Mouse (Mus musculus) liver, embryonic 14.5 days (tissue): ENCODE data around the gene Lmntd1. TPM values are rescaled to one million over a fixed set of nuclear protein-coding genes. Genes with fewer than 3 reads are reported as not detected.
A peak's percentile ranks its signal among the peaks of the same experiment; 100 is the strongest.

Experiments
- ATAC-seq: fragments of 200-750 bp; cut with Nextera tagmentation; 2 replicates; pipeline ENCODE4 v1.8.0; 2017; ENCODE audit warnings: moderate number of reproducible peaks, mild to moderate bottlenecking, moderate library complexity; ENCODE audit not compliant: insufficient read depth
- DNase-seq, 3 experiments: peaks; one replicate each; pipeline ENCODE4 v3.0.0-alpha.2; 2012 to 2013; ENCODE audit warnings: low read depth in 3 of 3, low spot score in 3 of 3
- H3K27ac ChIP-seq: fragments of 300-500 bp; sonication (generic); 2 replicates; pipeline ENCODE4 v1.5.1; 2014; ENCODE audit warnings: moderate library complexity, mild to moderate bottlenecking, control low read depth, inconsistent platforms
- H3K27me3 ChIP-seq: fragments of 300-500 bp; sonication (generic); 2 replicates; pipeline ENCODE4 v1.6.1; 2014; ENCODE audit warnings: mild to moderate bottlenecking, low read length, moderate library complexity; ENCODE audit not compliant: control insufficient read depth, insufficient read depth
- H3K36me3 ChIP-seq: fragments of 300-500 bp; sonication (generic); replicated peaks from 2 replicates; pipeline ENCODE4 v1.6.1; 2014; ENCODE audit warnings: low read depth; ENCODE audit not compliant: control insufficient read depth, insufficient read depth
- H3K4me1 ChIP-seq, 2 experiments: fragments of 200-500 bp in 1 of 2; fragments of 300-500 bp in 1 of 2; sonication (generic) in 1 of 2; replicated peaks; 2 replicates each; pipeline ENCODE4 v1.6.1; 2012 to 2014; ENCODE audit warnings: antibody characterized with exemption in 1 of 2, inconsistent platforms in 1 of 2, low read length in 1 of 2; ENCODE audit not compliant: control insufficient read depth in 2 of 2, insufficient read depth in 2 of 2
- H3K4me2 ChIP-seq: fragments of 300-500 bp; sonication (generic); 2 replicates; pipeline ENCODE4 v1.6.1; 2014; ENCODE audit warnings: low read depth, mild to moderate bottlenecking, control low read depth, moderate library complexity
- H3K4me3 ChIP-seq, 2 experiments: fragments of 200-500 bp in 1 of 2; fragments of 300-500 bp in 1 of 2; sonication (generic) in 1 of 2; 2 replicates each; pipeline ENCODE4 v1.5.1; 2012 to 2014; ENCODE audit warnings: low read depth in 2 of 2, low read length in 2 of 2, mild to moderate bottlenecking in 2 of 2, control low read depth in 1 of 2, inconsistent platforms in 1 of 2, moderate library complexity in 1 of 2; ENCODE audit not compliant: insufficient read depth in 1 of 2
- H3K9ac ChIP-seq: fragments of 300-500 bp; sonication (generic); replicated peaks from 2 replicates; pipeline ENCODE4 v1.6.1; 2014; ENCODE audit warnings: mild to moderate bottlenecking, control low read depth, moderate library complexity
- H3K9me3 ChIP-seq: fragments of 300-500 bp; sonication (generic); 2 replicates; pipeline ENCODE4 v1.6.1; 2016; ENCODE audit warnings: low read length, mixed read lengths; ENCODE audit not compliant: control insufficient read depth
- CTCF ChIP-seq: IDR thresholded peaks from 2 replicates; pipeline ENCODE4 v1.5.1; 2016; ENCODE audit warnings: antibody characterized with exemption, low read depth, control low read depth
- EP300 ChIP-seq: IDR thresholded peaks from 2 replicates; pipeline ENCODE4 v1.6.1; 2016; ENCODE audit warnings: antibody characterized with exemption, low read depth
- WGBS: fragments of 180-500 bp; shearing (Covaris S2); extraction: QIAGEN DNeasy Blood & Tissue Kit; methylation state at CpG from one replicate; pipeline ENCODE4 v1.1.7; 2014; ENCODE audit not compliant: insufficient replicate concordance; 5-methylcytosine and 5-hydroxymethylcytosine counted together
- polyA plus RNA-seq, 2 experiments: library from polyadenylated mRNA; depleted of rRNA in 1 of 2; stranded (reverse) in 1 of 2; unstranded in 1 of 2; fragments of >200 nt; fragmentation: Nextera tagmentation in 1 of 2; extraction: Ambion mirVana in 1 of 2; gene quantifications; 2 replicates each; pipeline versions ENCODE4 v1.2.1 to v1.2.3; 2012 to 2014

Gene Lmntd1
- polyA plus RNA-seq, 2 experiments = 0.02 TPM; not detected in 1

GRCm38 (mm10) chr6:145370302-145370701 lies 243.8 kb downstream of the Lmntd1 start:
- Histone ChIP-seq H3K27me3 (no peaks in the 10 kb centered on the region), H3K4me1 (no peaks in the 10 kb centered on the region; a peak in 1 of 4 replicates), H3K4me3 (no peak overlapping the region), H3K36me3 (no peaks in the 10 kb centered on the region), H3K9me3 (no peaks in the 10 kb centered on the region), H3K27ac (no peak overlapping the region), H3K4me2 (no peak overlapping the region), H3K9ac (no peak overlapping the region)
- WGBS = 45% methylated on average over 3 of the region's 3 CpGs
- DNase-seq (no peak), ATAC-seq (no peak)
- TF ChIP-seq EP300 (no peak), CTCF (no peak)

GRCm38 (mm10) chr6:145369290-145369689 lies 244.8 kb downstream of the Lmntd1 start:
- no peak for DNase-seq
- Histone ChIP-seq H3K9me3 (no peaks in the 10 kb centered on the region), H3K4me3 (no peak overlapping the region), H3K27me3 (no peaks in the 10 kb centered on the region), H3K36me3 (no peaks in the 10 kb centered on the region), H3K4me1 (no peaks in the 10 kb centered on the region; a peak in 1 of 4 replicates), H3K9ac (no peak overlapping the region), H3K4me2 (no peak overlapping the region), H3K27ac (no peak overlapping the region)
- no peak for TF ChIP-seq CTCF
- no peak for TF ChIP-seq EP300
- ATAC-seq = no peak
- 37% methylated on average over 4 of the region's 4 CpGs for WGBS

GRCm38 (mm10) chr6:145366488-145366887 lies 247.6 kb downstream of the Lmntd1 start:
- WGBS = 75% methylated on average over 11 of the region's 11 CpGs
- TF ChIP-seq CTCF = no peak
- no peak for TF ChIP-seq EP300
- H3K27ac ChIP-seq = no peak overlapping the region

GRCm38 (mm10) chr6:145363698-145364097 lies 250.4 kb downstream of the Lmntd1 start:
- WGBS = 47% methylated on average over 7 of the region's 7 CpGs
- DNase-seq (no peak), ATAC-seq (no peak)
- H3K9me3 ChIP-seq = no peaks in the 10 kb centered on the region
- H3K9ac ChIP-seq = no peak overlapping the region
- no peaks in the 10 kb centered on the region for H3K36me3 ChIP-seq
- H3K27me3 ChIP-seq = no peaks in the 10 kb centered on the region
- H3K4me2 ChIP-seq = no peak overlapping the region
- no peak overlapping the region for H3K27ac ChIP-seq
- TF ChIP-seq CTCF = no peak
- TF ChIP-seq EP300 = no peak
- no peaks in the 10 kb centered on the region; a peak in 1 of 4 replicates for H3K4me1 ChIP-seq
- no peak overlapping the region for H3K4me3 ChIP-seq

More at GRCm38 (mm10) chr6:145366488-145366887, 247.6 kb downstream of the Lmntd1 start:
- no peaks in the 10 kb centered on the region for H3K27me3 ChIP-seq
- ATAC-seq = no peak
- H3K4me1 ChIP-seq = no peaks in the 10 kb centered on the region; a peak in 1 of 4 replicates
- H3K36me3 ChIP-seq = no peaks in the 10 kb centered on the region
- H3K9me3 ChIP-seq = no peaks in the 10 kb centered on the region
- H3K4me3 ChIP-seq = no peak overlapping the region
- H3K4me2 ChIP-seq = no peak overlapping the region
- DNase-seq = no peak
- no peak overlapping the region for H3K9ac ChIP-seq

- H3K4me1 ChIP-seq = no peaks in the 10 kb centered on the region; a peak in 1 of 4 replicates
- no peaks in the 10 kb centered on the region for H3K27me3 ChIP-seq
- H3K36me3 ChIP-seq = no peaks in the 10 kb centered on the region
- H3K4me3 ChIP-seq = no peak overlapping the region
- WGBS = 54% methylated on average over 12 of the region's 12 CpGs
- ATAC-seq = peak; percentile 43; the same call in 1 of the 2 replicates
- TF ChIP-seq EP300 (no peak), CTCF (no peak)
- no peak for DNase-seq
- H3K9me3 ChIP-seq = no peaks in the 10 kb centered on the region
- no peak overlapping the region for H3K4me2 ChIP-seq
- H3K27ac ChIP-seq = no peak overlapping the region
- no peak overlapping the region for H3K9ac ChIP-seq
Observed at GRCm38 (mm10) chr6:145361109-145361694, 252.9 kb downstream of the Lmntd1 start.
